Mouse (Mus musculus) bone marrow macrophage, adult 2 months (primary cell): ENCODE results near the gene Rps8.

ENCODE experiments used
- CTCF ChIP-seq: IDR thresholded peaks from 2 replicates; pipeline ENCODE4 v1.5.1; 2012; ENCODE audit warnings: low read depth, mild to moderate bottlenecking, low read length, moderate library complexity
- POLR2A ChIP-seq: IDR thresholded peaks from 2 replicates; pipeline ENCODE4 v1.6.1; 2012; ENCODE audit warnings: mild to moderate bottlenecking, low read depth, low read length, borderline replicate concordance

DNA sequence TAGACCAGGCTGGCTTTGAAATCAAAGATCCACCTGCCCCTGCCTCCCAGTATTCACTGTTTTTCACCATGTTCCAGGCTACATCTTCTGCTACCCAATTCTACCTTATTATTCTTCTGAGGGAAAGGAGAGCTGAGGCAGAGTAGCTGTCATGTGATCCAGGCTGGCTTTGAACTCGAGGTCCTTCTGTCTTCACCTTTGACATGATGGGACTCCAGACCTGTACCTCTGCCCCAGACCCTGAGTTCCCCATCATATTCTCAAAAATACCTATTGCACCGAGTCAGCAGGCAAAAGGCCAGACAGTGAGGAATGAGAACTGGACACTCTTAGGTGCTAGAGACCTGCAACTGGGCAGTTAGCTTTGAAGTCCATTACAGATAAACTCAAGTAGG, 21.4 kb downstream of the Rps8 start:
- no peak for TF ChIP-seq CTCF
- TF ChIP-seq POLR2A = no peak
